Mouse (Mus musculus): Measurements from ENCODE around the gene Spsb2. TPM values are rescaled to one million over a fixed set of nuclear protein-coding genes. Genes with fewer than 3 reads are reported as not detected.
"Not testable (repeated sequence)": the region's sequence is repeated elsewhere in the genome, so short reads cannot be mapped to it uniquely, and the experiment has no call there.

Spsb2 gene
- polyA plus RNA-seq, 1 experiment from 2014 or later: 9.3 TPM

GRCm38 (mm10) chr6:124805341-124806321 is 2.8 kb upstream of the Spsb2 start:
- Histone ChIP-seq H3K4me3 (peak overlapping the region; percentile 69), H3K27ac (peak overlapping the region; percentile 95), H3K36me3 (peaks cover 8% of the 10 kb centered on the region), H3K27me3 (ENCODE audit: insufficient read depth, poor library complexity, severe bottlenecking) (no peaks in the 10 kb centered on the region), H3K9me3 (no peaks in the 10 kb centered on the region), H3K4me1 (peaks cover 37% of the 10 kb centered on the region)
- DNase-seq (ENCODE audit: low spot score): peak; percentile 98
- 1% methylated on average over 34 of the region's 34 CpGs for WGBS

DNA sequence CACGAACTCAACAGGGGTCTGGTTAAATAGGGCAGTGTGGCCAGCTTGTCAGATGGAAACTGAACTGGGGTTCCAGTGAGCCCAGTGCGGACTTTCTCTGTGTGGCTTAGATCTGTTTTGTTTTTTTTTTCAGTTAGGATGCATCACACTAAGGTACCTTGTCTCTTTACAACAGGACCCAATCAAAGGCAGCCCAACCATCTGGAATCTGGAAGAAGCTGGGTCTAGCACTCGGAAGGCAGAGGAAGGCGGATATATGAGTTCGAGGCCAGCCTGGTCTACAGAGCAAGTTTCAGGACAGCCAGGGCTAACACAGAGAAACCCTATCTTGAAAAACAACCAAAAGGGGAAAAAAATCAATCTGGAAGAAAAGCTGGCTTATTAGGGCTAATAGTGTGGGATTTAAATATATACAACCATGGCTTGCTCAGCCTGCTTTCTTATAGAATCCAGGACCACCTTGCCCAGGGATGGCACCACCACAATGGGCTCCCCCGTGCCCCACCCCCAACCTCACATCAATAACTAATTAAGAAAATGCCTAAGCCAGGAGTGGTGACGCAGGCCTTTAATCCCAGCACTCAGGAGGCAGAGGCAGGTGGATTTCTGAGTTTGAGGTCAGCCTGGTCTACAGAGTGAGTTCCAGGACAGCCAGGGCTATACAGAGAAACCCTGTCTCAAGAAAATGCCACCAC is 1.9 kb upstream of the Spsb2 start:
- peak overlapping the region; percentile 95 for H3K27ac ChIP-seq
- peak overlapping the region; percentile 69 for H3K4me3 ChIP-seq
- no peaks in the 10 kb centered on the region for H3K27me3 ChIP-seq (ENCODE audit: insufficient read depth, poor library complexity, severe bottlenecking)
- no peak for DNase-seq (ENCODE audit: low spot score)
- 76% methylated on average over 7 of the region's 7 CpGs for WGBS
- peaks cover 17% of the 10 kb centered on the region for H3K36me3 ChIP-seq
- H3K4me1 ChIP-seq: peaks cover 37% of the 10 kb centered on the region
- H3K9me3 ChIP-seq: no peaks in the 10 kb centered on the region

- 74% methylated on average over 4 of the region's 4 CpGs for WGBS
- no peaks in the 10 kb centered on the region for H3K27me3 ChIP-seq (ENCODE audit: insufficient read depth, poor library complexity, severe bottlenecking)
- H3K9me3 ChIP-seq: no peaks in the 10 kb centered on the region
- H3K4me1 ChIP-seq: peaks cover 45% of the 10 kb centered on the region
- H3K36me3 ChIP-seq: peaks cover 24% of the 10 kb centered on the region
- H3K27ac ChIP-seq: peak overlapping the region; percentile 94; the same call in 1 of the 2 replicates
- H3K4me3 ChIP-seq: peak overlapping the region; percentile 4; the same call in 1 of the 2 replicates
- no peak for DNase-seq (ENCODE audit: low spot score)
These were observed 1.1 kb upstream of the Spsb2 start for GRCm38 (mm10) chr6:124807366-124807765.

GRCm38 (mm10) chr6:124807986-124808357 is 489 bp upstream of the Spsb2 start:
- H3K27ac ChIP-seq: peak overlapping the region; percentile 94
- H3K9me3 ChIP-seq: no peaks in the 10 kb centered on the region
- H3K27me3 ChIP-seq (ENCODE audit: insufficient read depth, poor library complexity, severe bottlenecking): no peaks in the 10 kb centered on the region
- DNase-seq (ENCODE audit: low spot score): no peak
- peaks cover 28% of the 10 kb centered on the region for H3K36me3 ChIP-seq
- peak overlapping the region; percentile 67 for H3K4me3 ChIP-seq
- peaks cover 50% of the 10 kb centered on the region for H3K4me1 ChIP-seq
- WGBS: 67% methylated on average over 6 of the region's 6 CpGs

GRCm38 (mm10) chr6:124809052-124809774 is 752 bp downstream of the Spsb2 start:
- H3K4me1 ChIP-seq: peaks cover 52% of the 10 kb centered on the region

GRCm38 (mm10) chr6:124809775-124810538 is 1.5 kb downstream of the Spsb2 start:
- no peaks in the 10 kb centered on the region for H3K9me3 ChIP-seq

More at GRCm38 (mm10) chr6:124809052-124809774, 752 bp downstream of the Spsb2 start:
- Histone ChIP-seq H3K4me3 (peak overlapping the region; percentile 67), H3K36me3 (peaks cover 28% of the 10 kb centered on the region), H3K9me3 (no peaks in the 10 kb centered on the region), H3K27ac (peak overlapping the region; percentile 94), H3K27me3 (ENCODE audit: insufficient read depth, poor library complexity, severe bottlenecking) (no peaks in the 10 kb centered on the region)
- peak; percentile 94 for DNase-seq (ENCODE audit: low spot score)
- WGBS: under 1% methylated on average over 35 of the region's 35 CpGs

GRCm38 (mm10) chr6:124810566-124811402 is 2.3 kb downstream of the Spsb2 start:
- H3K27me3 ChIP-seq (ENCODE audit: insufficient read depth, poor library complexity, severe bottlenecking); DNase-seq (ENCODE audit: low spot score); H3K9me3 ChIP-seq: not testable (repeated sequence)
- H3K27ac ChIP-seq: peak overlapping the region; percentile 94; the same call in 1 of the 2 replicates
- WGBS: 80% methylated on average over 11 of the region's 11 CpGs
- peaks cover 55% of the 10 kb centered on the region for H3K4me1 ChIP-seq
- H3K4me3 ChIP-seq: 0 out of 2 replicates have a peak overlapping the region, but pooled peaks have one; percentile 67
- H3K36me3 ChIP-seq: peaks cover 36% of the 10 kb centered on the region

More at GRCm38 (mm10) chr6:124809775-124810538, 1.5 kb downstream of the Spsb2 start:
- 48% methylated on average over 14 of the region's 14 CpGs for WGBS
- Histone ChIP-seq H3K27ac (peak overlapping the region; percentile 94), H3K27me3 (ENCODE audit: insufficient read depth, poor library complexity, severe bottlenecking) (no peaks in the 10 kb centered on the region), H3K4me1 (peaks cover 59% of the 10 kb centered on the region), H3K4me3 (peak overlapping the region; percentile 67), H3K36me3 (peaks cover 29% of the 10 kb centered on the region)
- no peak for DNase-seq (ENCODE audit: low spot score)

DNA sequence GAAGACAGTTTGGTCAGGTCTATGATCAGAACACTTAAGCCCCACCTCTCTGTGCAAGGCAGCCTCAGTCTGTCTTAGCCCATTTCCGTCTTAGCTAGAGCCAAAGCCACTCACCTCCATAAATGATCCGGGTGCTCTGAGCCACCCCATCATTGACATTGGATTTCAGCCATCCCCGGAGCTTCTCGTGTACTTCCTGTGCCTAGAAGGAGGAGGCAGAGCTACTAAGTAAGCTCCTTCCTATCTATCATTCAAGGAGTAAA is 2.9 kb downstream of the Spsb2 start:
- Histone ChIP-seq H3K4me1 (peaks cover 55% of the 10 kb centered on the region), H3K9me3 (no peaks in the 10 kb centered on the region), H3K4me3 (no peak overlapping the region), H3K36me3 (peaks cover 42% of the 10 kb centered on the region), H3K27ac (no peak overlapping the region), H3K27me3 (ENCODE audit: insufficient read depth, poor library complexity, severe bottlenecking) (no peaks in the 10 kb centered on the region)
- WGBS: 81% methylated on average over 4 of the region's 4 CpGs
- no peak for DNase-seq (ENCODE audit: low spot score)

GRCm38 (mm10) chr6:124811701-124812560 is 3.5 kb downstream of the Spsb2 start:
- DNase-seq (ENCODE audit: low spot score): no peak
- Histone ChIP-seq H3K9me3 (no peaks in the 10 kb centered on the region), H3K27me3 (ENCODE audit: insufficient read depth, poor library complexity, severe bottlenecking) (no peaks in the 10 kb centered on the region), H3K27ac (peak overlapping the region; percentile 99), H3K36me3 (peaks cover 48% of the 10 kb centered on the region), H3K4me3 (peak overlapping the region; percentile 90), H3K4me1 (peaks cover 55% of the 10 kb centered on the region)
- WGBS: 75% methylated on average over 24 of the region's 24 CpGs

- H3K27me3 ChIP-seq (ENCODE audit: insufficient read depth, poor library complexity, severe bottlenecking): no peaks in the 10 kb centered on the region
- 21% methylated on average over 9 of the region's 9 CpGs for WGBS
- peak overlapping the region; percentile 99 for H3K27ac ChIP-seq
- peaks cover 57% of the 10 kb centered on the region for H3K36me3 ChIP-seq
- H3K9me3 ChIP-seq: no peaks in the 10 kb centered on the region
- peak overlapping the region; percentile 90 for H3K4me3 ChIP-seq
- DNase-seq (ENCODE audit: low spot score): no peak
- H3K4me1 ChIP-seq: peaks cover 49% of the 10 kb centered on the region
These were observed 4.4 kb downstream of the Spsb2 start for GRCm38 (mm10) chr6:124812848-124813247.

DNA sequence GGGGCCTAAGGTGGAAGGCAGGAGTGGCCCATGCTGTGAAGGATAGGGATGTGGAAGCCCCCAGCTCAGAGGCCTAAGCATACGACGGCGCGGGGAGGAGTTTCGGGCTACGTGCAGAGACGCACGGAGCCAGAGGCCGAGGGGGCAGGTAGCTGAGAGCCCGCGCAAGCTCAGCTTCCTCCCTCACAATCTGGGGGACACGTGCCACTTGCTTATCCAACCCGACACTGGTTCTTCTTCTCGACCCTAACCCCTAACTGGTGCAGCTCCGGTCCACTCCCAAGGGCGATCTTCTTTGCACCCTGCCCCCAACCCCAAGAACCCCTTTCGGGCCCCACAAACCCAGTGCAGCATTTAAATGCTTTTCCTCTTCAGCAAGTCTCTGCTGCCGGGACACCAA is 5.0 kb downstream of the Spsb2 start:
- Histone ChIP-seq H3K4me3 (peak overlapping the region; percentile 90), H3K9me3 (no peaks in the 10 kb centered on the region), H3K4me1 (peaks cover 42% of the 10 kb centered on the region), H3K27ac (peak overlapping the region; percentile 99), H3K36me3 (peaks cover 64% of the 10 kb centered on the region), H3K27me3 (ENCODE audit: insufficient read depth, poor library complexity, severe bottlenecking) (no peaks in the 10 kb centered on the region)
- under 1% methylated on average over 18 of the region's 18 CpGs for WGBS
- DNase-seq (ENCODE audit: low spot score): peak; percentile 94
